Mouse (Mus musculus) heart, adult 9 months (tissue): ENCODE measurements around the gene Nanp.

Experiments
- DNase-seq, 2 experiments: peaks; one replicate each; pipeline ENCODE4 v3.0.0; 2022; ENCODE audit warnings: low spot score in 2 of 2

Gene Nanp

GRCm38 (mm10) chr2:150999021-150999420, 40.2 kb downstream of the Nanp start:
- DNase-seq: no peak

- no peak for DNase-seq
Measured at GRCm38 (mm10) chr2:150997618-150998017, 41.6 kb downstream of the Nanp start.

DNA sequence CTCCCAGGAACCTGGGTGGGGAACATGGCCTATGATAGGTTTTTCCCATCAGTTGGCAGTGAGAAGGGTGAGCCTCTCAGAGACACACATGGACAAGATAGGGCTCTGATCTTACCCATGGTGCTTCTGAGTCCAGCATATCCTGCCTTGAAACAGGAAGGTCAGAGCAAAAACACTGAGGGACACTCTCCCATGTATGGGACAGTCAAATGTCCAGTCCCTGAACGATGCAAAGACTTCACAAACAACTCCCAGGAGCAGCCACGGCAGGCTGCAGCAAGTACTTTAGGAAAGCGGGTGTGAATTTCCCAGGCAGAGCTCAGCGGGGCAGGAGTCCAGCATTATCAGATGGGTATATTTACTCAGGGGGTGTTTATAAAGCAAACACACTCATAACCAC, 43.9 kb downstream of the Nanp start:
- no peak for DNase-seq

- no peak for DNase-seq
Measured at GRCm38 (mm10) chr2:150991050-150991449, 48.1 kb downstream of the Nanp start.

- DNase-seq: no peak
Measured at GRCm38 (mm10) chr2:150990506-150990905, 48.7 kb downstream of the Nanp start.

- no peak for DNase-seq
Measured at GRCm38 (mm10) chr2:150985359-150985758, 53.8 kb downstream of the Nanp start.

GRCm38 (mm10) chr2:150982051-150982450, 57.1 kb downstream of the Nanp start:
- no peak for DNase-seq

DNA sequence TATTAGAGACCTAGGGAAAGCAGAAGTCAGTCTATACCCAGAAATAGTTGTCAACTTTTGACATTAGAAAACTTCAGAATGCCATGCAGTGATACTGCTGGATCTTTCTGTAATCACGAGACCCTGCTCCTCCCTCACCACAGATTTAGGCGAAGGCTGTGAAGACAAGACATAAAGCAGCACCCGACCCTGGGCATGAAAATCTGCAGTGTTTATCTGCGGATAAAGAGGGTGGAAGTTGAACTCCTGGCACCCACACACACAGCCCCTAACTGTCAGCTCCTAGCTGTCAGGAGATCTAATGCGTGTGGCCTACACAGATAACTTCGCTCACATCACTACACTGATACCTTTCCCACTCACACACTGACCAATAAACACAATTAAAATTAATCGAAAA, 57.7 kb downstream of the Nanp start:
- no peak for DNase-seq

- DNase-seq: no peak
Measured at GRCm38 (mm10) chr2:150979861-150980620, 59.2 kb downstream of the Nanp start.
